Mouse (Mus musculus) neutrophil, adult 65 days (primary cell): ENCODE results near the gene 1700021F07Rik. TPM values are rescaled to one million over a fixed set of nuclear protein-coding genes. Genes with fewer than 3 reads are reported as not detected.

Experiments used
- total RNA-seq: library from RNA; stranded (reverse); gene quantifications from 2 replicates; pipeline ENCODE4 v1.2.4, GENCODE M21; 2023

1700021F07Rik gene
- total RNA-seq, result not detected in 2 replicates

DNA sequence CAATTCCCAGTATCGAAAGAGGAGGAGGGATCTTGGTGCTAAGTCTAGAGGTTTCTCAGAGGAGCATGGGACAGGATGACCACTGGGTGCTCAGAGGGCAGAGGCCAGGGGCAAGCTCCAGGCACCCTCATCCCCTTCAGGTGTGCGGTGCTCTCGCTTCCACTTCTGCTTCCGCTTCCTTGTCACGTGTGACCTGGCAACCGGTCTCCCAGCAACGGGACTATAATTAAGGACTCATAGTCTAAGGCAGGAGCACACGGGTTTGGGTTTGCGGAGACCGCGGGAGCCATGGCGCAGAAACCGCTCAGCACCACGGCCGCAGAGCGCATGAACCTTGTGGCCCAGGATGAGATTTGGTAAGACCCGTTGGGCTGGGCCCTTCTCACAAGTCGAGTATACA, at the start of gene 1700021F07Rik:
TSS of gene 1700021F07Rik (plus strand) at position 211 of the 400 bp plus-strand sequence.

Other genes with a start within 250 kb of the 1700021F07Rik start
- 0.09 TPM in 1 of 2 replicates, not detected in the other for gene Pmepa1, start 246.1 kb upstream of the 1700021F07Rik start, total RNA-seq
- not detected in 2 replicates for gene Ankrd60, start 55.8 kb downstream of the 1700021F07Rik start, total RNA-seq
- 17.1 and 17.7 TPM in 2 replicates for gene Rab22a, start 137.2 kb downstream of the 1700021F07Rik start, total RNA-seq
- not detected in 2 replicates for gene 1700010B08Rik, start 196.8 kb downstream of the 1700021F07Rik start, total RNA-seq
- gene Vapb, start 214.9 kb downstream of the 1700021F07Rik start, total RNA-seq, result 29.6 and 34.2 TPM in 2 replicates